Mouse (Mus musculus): Measurements from ENCODE around the gene Rmnd5a. TPM values are rescaled to one million over a fixed set of nuclear protein-coding genes. Genes with fewer than 3 reads are reported as not detected.

Gene Rmnd5a
- polyA plus RNA-seq, 1 experiment from 2014 or later: 342 TPM

- DNase-seq (ENCODE audit: low spot score): no peak
Measured at GRCm38 (mm10) chr6:71372041-71372720, 68.3 kb downstream of the Rmnd5a start.

DNA sequence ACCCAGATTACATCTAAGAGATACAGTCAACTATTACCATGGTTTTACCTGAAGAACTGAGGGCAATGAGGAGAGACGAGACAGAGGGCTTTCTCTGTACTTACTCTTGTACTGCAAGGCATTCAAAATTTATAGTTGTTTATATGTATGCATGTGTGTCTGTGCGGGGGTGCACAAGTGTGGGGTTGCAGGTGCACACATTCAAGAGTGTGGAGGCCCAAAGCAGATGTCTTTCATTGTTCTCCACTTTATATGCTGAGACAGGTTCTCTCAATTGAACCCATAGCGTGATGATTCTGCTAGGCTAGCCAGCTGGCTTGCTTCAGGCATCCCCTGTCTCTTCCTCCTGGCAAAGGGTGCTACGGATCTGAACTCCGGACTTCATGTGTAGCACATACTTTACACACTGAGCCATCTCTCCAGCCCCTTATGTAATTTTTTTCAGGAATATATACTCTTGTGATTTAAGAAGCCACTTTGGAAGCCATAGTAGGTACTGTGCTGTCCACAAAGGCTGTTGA lies 69.3 kb downstream of the Rmnd5a start:
- peak; percentile 85 for DNase-seq (ENCODE audit: low spot score)

DNA sequence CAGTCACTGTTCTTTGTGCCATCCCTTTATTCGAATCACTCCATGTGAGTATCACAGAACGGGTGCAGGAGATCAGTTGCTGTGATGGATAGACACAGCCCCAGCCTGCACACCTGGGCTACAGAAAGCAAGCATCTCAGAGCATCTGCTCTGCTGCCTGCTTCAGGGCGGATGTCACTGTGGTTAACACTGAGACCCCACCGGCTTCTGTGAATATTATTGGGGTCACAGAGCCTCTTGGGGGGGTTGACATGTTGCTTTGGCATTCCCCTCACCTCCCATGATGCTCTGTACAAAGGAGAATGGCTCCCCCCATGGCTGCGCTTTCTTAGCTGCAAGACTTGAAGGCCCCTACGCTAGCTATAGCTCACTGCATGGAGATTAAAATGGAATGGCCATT lies 71.0 kb downstream of the Rmnd5a start:
- peak; percentile 96 for DNase-seq (ENCODE audit: low spot score)

DNA sequence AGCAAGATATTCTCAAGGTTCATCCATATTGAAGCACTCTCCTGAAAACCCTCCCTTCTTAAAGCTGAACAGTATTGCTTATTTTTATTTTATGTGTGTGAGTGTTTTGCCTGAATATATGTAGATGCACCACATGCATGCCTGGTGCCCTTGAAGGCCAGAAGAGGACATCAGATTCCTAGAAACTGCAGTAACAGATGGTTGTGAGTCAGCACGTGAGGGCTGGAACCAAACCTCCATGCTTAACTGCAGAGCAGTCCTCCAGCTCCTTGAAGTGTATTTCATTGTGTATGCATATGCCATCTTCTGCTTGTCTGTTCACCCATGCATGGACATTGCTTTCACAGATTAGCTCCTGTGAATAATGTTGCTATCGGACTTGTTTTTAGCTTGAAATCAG lies 76.4 kb downstream of the Rmnd5a start:
- DNase-seq (ENCODE audit: low spot score): no peak

DNA sequence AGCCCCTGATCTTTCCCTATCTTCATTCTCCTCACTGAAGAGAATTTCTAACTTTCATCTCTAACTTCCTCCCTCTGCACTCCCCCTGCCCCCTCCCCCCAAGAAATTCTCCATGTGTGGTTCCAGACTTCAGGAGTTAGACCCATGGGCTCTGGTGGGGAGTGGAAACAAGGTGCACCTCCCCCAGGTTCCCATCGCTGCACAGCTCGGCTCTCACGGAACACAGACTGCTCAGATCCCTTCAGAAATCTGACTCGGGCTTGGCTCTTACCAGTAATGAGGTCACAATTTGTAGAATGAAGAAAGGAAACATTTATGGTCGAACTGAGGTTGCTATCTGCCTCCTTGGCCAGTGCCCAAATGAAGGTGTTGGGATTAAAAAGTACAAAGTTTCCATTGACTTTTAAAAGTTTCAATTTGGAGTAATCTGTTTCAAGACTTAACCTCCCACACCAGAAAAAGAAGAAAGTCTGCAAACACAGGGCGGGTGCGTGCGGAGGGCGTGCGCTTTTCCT lies 79.2 kb downstream of the Rmnd5a start:
- DNase-seq (ENCODE audit: low spot score): no peak

- peak; percentile 83 for DNase-seq (ENCODE audit: low spot score)
Measured at GRCm38 (mm10) chr6:71360751-71361150, 79.7 kb downstream of the Rmnd5a start.

GRCm38 (mm10) chr6:71360221-71360620 lies 80.2 kb downstream of the Rmnd5a start:
- DNase-seq (ENCODE audit: low spot score): no peak

- DNase-seq (ENCODE audit: low spot score): peak; percentile 77
Measured at GRCm38 (mm10) chr6:71357493-71357892, 82.9 kb downstream of the Rmnd5a start.

DNA sequence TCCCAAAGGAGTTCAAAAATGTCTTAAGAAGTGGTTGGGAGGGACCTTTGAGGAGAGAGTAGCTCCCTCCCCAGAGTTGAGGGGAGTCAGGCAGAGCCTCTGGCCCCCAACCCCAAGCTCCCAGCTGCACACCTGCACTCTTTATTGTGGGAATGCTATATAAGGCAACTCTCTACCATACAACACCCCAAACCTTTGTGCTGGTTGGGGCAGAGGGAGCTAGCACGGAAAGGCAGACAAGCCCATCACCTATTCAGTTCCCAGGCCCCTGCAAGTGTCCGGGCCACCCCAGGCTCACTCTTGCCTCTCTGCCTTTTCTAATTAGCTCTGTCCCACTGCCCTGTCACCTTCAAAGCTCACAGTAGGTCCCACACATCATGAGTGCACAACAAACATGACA lies 86.7 kb downstream of the Rmnd5a start:
- DNase-seq (ENCODE audit: low spot score): peak; percentile 85

- peak; percentile 52 for DNase-seq (ENCODE audit: low spot score)
Measured at GRCm38 (mm10) chr6:71352866-71353427, 87.5 kb downstream of the Rmnd5a start.

DNA sequence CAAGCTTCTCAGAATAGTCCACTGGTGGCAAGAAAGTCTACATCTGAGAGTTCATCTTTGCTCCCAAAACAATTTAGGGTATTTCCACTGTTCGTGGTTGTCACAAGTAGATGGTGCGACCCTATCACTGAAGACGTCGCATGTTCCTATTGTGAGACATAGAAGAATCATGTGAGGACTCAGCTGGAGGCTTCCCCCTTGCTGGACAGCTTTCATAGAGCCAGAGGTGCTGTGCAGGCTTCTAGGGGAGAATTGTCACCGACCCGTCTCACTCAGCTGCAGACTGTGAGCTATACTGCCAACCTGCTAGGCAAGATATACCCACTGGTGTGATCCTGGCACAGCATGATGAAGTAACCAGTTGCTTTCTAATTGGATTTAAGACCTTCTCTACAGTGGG lies 88.2 kb downstream of the Rmnd5a start:
- peak; percentile 45 for DNase-seq (ENCODE audit: low spot score)

DNA sequence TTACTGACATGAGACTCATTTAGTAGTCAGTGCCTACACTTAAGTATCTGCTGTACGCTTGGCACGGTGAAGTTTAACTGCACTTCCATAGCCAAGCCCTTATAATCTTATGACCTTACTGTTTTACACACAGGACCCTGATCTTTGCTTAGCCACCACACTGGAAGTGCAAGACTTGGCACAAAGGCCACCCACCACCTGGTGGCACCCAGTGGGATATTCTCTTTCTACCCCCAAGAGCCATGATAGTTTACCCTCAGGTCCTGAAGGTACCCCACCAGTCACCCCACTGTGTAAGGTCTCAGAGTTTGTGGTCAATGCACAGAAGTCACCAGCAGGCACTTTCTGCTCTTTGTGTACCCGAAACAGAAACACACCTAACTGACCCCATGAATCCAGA lies 89.2 kb downstream of the Rmnd5a start:
- peak; percentile 75 for DNase-seq (ENCODE audit: low spot score)

- DNase-seq (ENCODE audit: low spot score): peak; percentile 28
Measured at GRCm38 (mm10) chr6:71348006-71348405, 92.4 kb downstream of the Rmnd5a start.

GRCm38 (mm10) chr6:71341179-71341578 lies 99.3 kb downstream of the Rmnd5a start:
- peak; percentile 93 for DNase-seq (ENCODE audit: low spot score)

DNA sequence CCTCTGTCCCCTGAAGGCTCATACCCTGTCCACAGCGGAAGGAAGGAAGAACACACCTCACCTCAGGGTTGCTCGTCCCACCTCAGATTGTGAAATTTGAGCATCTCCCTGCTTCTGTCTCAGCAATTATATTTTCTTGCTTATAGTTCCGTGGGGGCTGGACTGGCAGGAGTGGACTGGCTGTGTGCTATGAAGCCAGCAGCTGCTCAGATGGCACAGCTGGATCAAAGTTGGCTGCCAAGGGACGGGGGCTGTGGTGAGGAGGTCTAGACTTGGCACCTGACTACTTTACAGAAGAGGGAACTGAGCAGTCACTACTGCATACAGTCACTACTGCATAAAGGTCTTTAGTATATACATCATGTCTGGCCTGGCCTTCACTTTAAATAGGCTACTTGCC lies 101.1 kb downstream of the Rmnd5a start:
- DNase-seq (ENCODE audit: low spot score): peak; percentile 65

DNA sequence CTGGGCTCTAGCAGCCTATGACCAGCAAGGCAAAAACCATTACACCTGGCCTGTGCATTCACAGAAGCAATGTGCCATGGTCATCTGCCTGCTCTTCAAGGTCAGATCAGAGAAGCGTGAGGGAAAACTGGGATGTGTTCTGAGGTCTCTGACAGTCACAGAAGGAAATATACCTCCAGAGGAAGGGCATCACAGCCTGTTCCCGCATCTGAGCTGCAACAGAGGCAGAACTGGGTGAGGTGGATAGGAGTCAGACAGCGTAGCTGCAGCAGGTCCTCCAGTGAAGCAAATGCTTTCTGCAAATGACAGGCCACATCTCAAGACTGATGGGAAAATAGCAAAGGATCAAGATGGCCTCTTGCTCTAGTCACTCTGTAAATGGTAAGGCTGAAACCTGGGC lies 101.5 kb downstream of the Rmnd5a start:
- no peak for DNase-seq (ENCODE audit: low spot score)

Other genes with a start within 250 kb of the Rmnd5a start
- 1.3 and 2.3 TPM in 2 replicates for gene Fabp1, start 240.8 kb downstream of the Rmnd5a start, polyA plus RNA-seq (2015; fragmentation: Nextera tagmentation; extraction: Ambion mirVana)
- 92.6 and 98.4 TPM in 2 replicates for gene Krcc1, start 169.0 kb downstream of the Rmnd5a start, polyA plus RNA-seq (2015; fragmentation: Nextera tagmentation; extraction: Ambion mirVana)
- gene Smyd1, start 118.4 kb downstream of the Rmnd5a start, polyA plus RNA-seq (2015; fragmentation: Nextera tagmentation; extraction: Ambion mirVana): 2.3 and 3.7 TPM in 2 replicates
- 1,203 and 1,244 TPM in 2 replicates for gene Cd8b1, start 117.8 kb downstream of the Rmnd5a start, polyA plus RNA-seq (2015; fragmentation: Nextera tagmentation; extraction: Ambion mirVana)
- 664 and 665 TPM in 2 replicates for gene Cd8a, start 67.2 kb downstream of the Rmnd5a start, polyA plus RNA-seq (2015; fragmentation: Nextera tagmentation; extraction: Ambion mirVana)
- gene Rnf103, start 53.3 kb upstream of the Rmnd5a start, polyA plus RNA-seq (2015; fragmentation: Nextera tagmentation; extraction: Ambion mirVana): 12.1 and 13.8 TPM in 2 replicates
- gene Chmp3, start 103.2 kb upstream of the Rmnd5a start, polyA plus RNA-seq (2015; fragmentation: Nextera tagmentation; extraction: Ambion mirVana): 58.1 and 60.8 TPM in 2 replicates
- gene Kdm3a, start 192.4 kb upstream of the Rmnd5a start, polyA plus RNA-seq (2015; fragmentation: Nextera tagmentation; extraction: Ambion mirVana): 40.3 and 44.5 TPM in 2 replicates

Data from thymus, postnatal 0 days (tissue).